Mouse (Mus musculus): ENCODE data around the gene Tspan3. TPM values are rescaled to one million over a fixed set of nuclear protein-coding genes. Genes with fewer than 3 reads are reported as not detected.
A peak's percentile ranks its signal among the peaks of the same experiment; 100 is the strongest.

Tspan3 gene
- total RNA-seq, 4 experiments from 2014 or later: 318 to 329 (median 327) TPM

GRCm38 (mm10) chr9:56159456-56159855 lies 5.8 kb downstream of the Tspan3 start:
- DNase-seq (ENCODE audit: low spot score in 2 of 2): no peak

GRCm38 (mm10) chr9:56158077-56158476 lies 7.2 kb downstream of the Tspan3 start:
- no peak for DNase-seq (ENCODE audit: low spot score in 2 of 2)

- DNase-seq (ENCODE audit: low spot score in 2 of 2): no peak
Observed at GRCm38 (mm10) chr9:56154572-56154971, 10.7 kb downstream of the Tspan3 start.

- no peak for DNase-seq (ENCODE audit: low spot score in 2 of 2)
Observed at GRCm38 (mm10) chr9:56152482-56153007, 12.7 kb downstream of the Tspan3 start.

GRCm38 (mm10) chr9:56151745-56152481 lies 13.4 kb downstream of the Tspan3 start:
- peak in 1 of 2 experiments; percentile 45 for DNase-seq (ENCODE audit: low spot score in 2 of 2)

GRCm38 (mm10) chr9:56146326-56146923 lies 18.9 kb downstream of the Tspan3 start:
- DNase-seq (ENCODE audit: low spot score in 2 of 2): no peak

GRCm38 (mm10) chr9:56144366-56145003 lies 20.8 kb downstream of the Tspan3 start:
- no peak for DNase-seq (ENCODE audit: low spot score in 2 of 2)

- DNase-seq (ENCODE audit: low spot score in 2 of 2): no peak
Observed at GRCm38 (mm10) chr9:56141776-56142175, 23.5 kb downstream of the Tspan3 start.

GRCm38 (mm10) chr9:56135590-56136197 lies 29.6 kb downstream of the Tspan3 start:
- DNase-seq (ENCODE audit: low spot score in 2 of 2): no peak

- DNase-seq (ENCODE audit: low spot score in 2 of 2): no peak
Observed at GRCm38 (mm10) chr9:56134614-56135013, 30.7 kb downstream of the Tspan3 start.

GRCm38 (mm10) chr9:56133970-56134369 lies 31.3 kb downstream of the Tspan3 start:
- DNase-seq (ENCODE audit: low spot score in 2 of 2): no peak

- no peak for DNase-seq (ENCODE audit: low spot score in 2 of 2)
Observed at GRCm38 (mm10) chr9:56131813-56132525, 33.3 kb downstream of the Tspan3 start.

- no peak for DNase-seq (ENCODE audit: low spot score in 2 of 2)
Observed at GRCm38 (mm10) chr9:56130536-56130935, 34.7 kb downstream of the Tspan3 start.

- no peak for DNase-seq (ENCODE audit: low spot score in 2 of 2)
Observed at GRCm38 (mm10) chr9:56129951-56130350, 35.3 kb downstream of the Tspan3 start.

GRCm38 (mm10) chr9:56128331-56128730 lies 36.9 kb downstream of the Tspan3 start:
- DNase-seq (ENCODE audit: low spot score in 2 of 2): no peak

GRCm38 (mm10) chr9:56126453-56127173 lies 38.7 kb downstream of the Tspan3 start:
- DNase-seq (ENCODE audit: low spot score in 2 of 2): no peak

- no peak for DNase-seq (ENCODE audit: low spot score in 2 of 2)
Observed at GRCm38 (mm10) chr9:56124561-56124960, 40.7 kb downstream of the Tspan3 start.

GRCm38 (mm10) chr9:56123613-56124012 lies 41.7 kb downstream of the Tspan3 start:
- no peak for DNase-seq (ENCODE audit: low spot score in 2 of 2)

- DNase-seq (ENCODE audit: low spot score in 2 of 2): no peak
Observed at GRCm38 (mm10) chr9:56122973-56123372, 42.3 kb downstream of the Tspan3 start.

- peak in 1 of 2 experiments; percentile 49 for DNase-seq (ENCODE audit: low spot score in 2 of 2)
Observed at GRCm38 (mm10) chr9:56121097-56121496, 44.2 kb downstream of the Tspan3 start.
